Mouse (Mus musculus) heart, postnatal 0 days (tissue): ENCODE data around the gene Phf19.

ENCODE experiments used
- CTCF ChIP-seq: IDR thresholded peaks from 2 replicates; pipeline ENCODE4 v1.5.1; 2016; ENCODE audit warnings: antibody characterized with exemption, control low read depth, low read depth
- EP300 ChIP-seq: IDR thresholded peaks from 2 replicates; pipeline ENCODE4 v1.6.1; 2016; ENCODE audit warnings: antibody characterized with exemption, low read depth

- TF ChIP-seq CTCF, result no peak
- TF ChIP-seq EP300, result no peak
Observed at GRCm38 (mm10) chr2:34963371-34963956, 49.6 kb upstream of the Phf19 start.
